Mouse (Mus musculus) frontal cortex, postnatal 36 days (tissue): ENCODE results near the gene Cplx3.

Experiments
- DNase-seq, 2 experiments: peaks; one replicate each; pipeline ENCODE4 v3.0.0; 2022; ENCODE audit warnings: low spot score in 2 of 2

Gene Cplx3

GRCm38 (mm10) chr9:57606139-57606851 lies at the start of gene Cplx3:
Cplx3 (minus strand) TSS chr9:57606281.
- DNase-seq = no peak

- peak; percentile 93 for DNase-seq
These were observed 49.7 kb upstream of the Cplx3 start for GRCm38 (mm10) chr9:57655749-57656148.

- no peak for DNase-seq
These were observed 48.9 kb upstream of the Cplx3 start for GRCm38 (mm10) chr9:57654966-57655365.

- DNase-seq = no peak
These were observed 47.2 kb upstream of the Cplx3 start, which contains the start of gene Csk for GRCm38 (mm10) chr9:57653283-57653682. Csk (minus strand) TSS chr9:57653631.

GRCm38 (mm10) chr9:57652855-57653254 lies 46.8 kb upstream of the Cplx3 start:
- DNase-seq = no peak

GRCm38 (mm10) chr9:57652351-57652750 lies 46.3 kb upstream of the Cplx3 start:
- DNase-seq = no peak

GRCm38 (mm10) chr9:57650786-57651311 lies 44.8 kb upstream of the Cplx3 start:
- DNase-seq = no peak

GRCm38 (mm10) chr9:57650130-57650785 lies 44.2 kb upstream of the Cplx3 start:
- no peak for DNase-seq

- DNase-seq = no peak
These were observed 41.4 kb upstream of the Cplx3 start for GRCm38 (mm10) chr9:57647286-57648108.

- DNase-seq = no peak
These were observed 40.5 kb upstream of the Cplx3 start for GRCm38 (mm10) chr9:57646551-57647103.

- peak; percentile 90 for DNase-seq
These were observed 39.1 kb upstream of the Cplx3 start for GRCm38 (mm10) chr9:57644944-57645893.

- DNase-seq = no peak
These were observed 38.4 kb upstream of the Cplx3 start for GRCm38 (mm10) chr9:57644442-57644943.

- no peak for DNase-seq
These were observed 37.7 kb upstream of the Cplx3 start for GRCm38 (mm10) chr9:57643856-57644180.

GRCm38 (mm10) chr9:57643169-57643855 lies 37.2 kb upstream of the Cplx3 start:
- DNase-seq = no peak

- DNase-seq = no peak
These were observed 35.9 kb upstream of the Cplx3 start for GRCm38 (mm10) chr9:57641775-57642550.

- no peak for DNase-seq
These were observed 34.9 kb upstream of the Cplx3 start for GRCm38 (mm10) chr9:57641022-57641421.

- DNase-seq = peak in 1 of 2 experiments; percentile 51
These were observed 34.3 kb upstream of the Cplx3 start for GRCm38 (mm10) chr9:57640384-57640783.

GRCm38 (mm10) chr9:57639661-57640328 lies 33.7 kb upstream of the Cplx3 start:
- DNase-seq = no peak
